Comparison of ENCODE assay signal across 17 mouse cellular contexts in the genomic region with DNA sequence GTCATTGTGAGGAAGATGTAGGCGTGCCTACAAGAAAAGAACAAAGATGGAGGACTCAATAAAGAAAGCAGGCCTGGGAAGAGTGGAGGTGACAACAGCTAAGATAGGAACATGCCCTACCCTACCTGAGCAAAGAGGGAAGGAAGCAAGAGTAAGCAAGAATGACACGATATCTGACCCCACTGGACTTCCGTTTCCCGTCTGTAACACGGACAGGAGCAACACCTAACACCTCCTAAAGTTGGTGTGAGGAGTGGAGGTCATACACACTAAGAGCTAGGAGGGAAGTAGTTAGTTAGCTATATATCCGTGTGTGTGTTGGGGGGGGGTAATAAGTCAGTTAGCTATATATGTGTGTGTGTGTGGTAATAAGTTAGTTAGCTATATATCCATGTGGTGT. TPM values are rescaled to one million over a fixed set of nuclear protein-coding genes. Genes with fewer than 3 reads are reported as not detected.
A peak's percentile ranks its signal among the peaks of the same experiment; 100 is the strongest.
DNase-seq lines count a peak whose midpoint lies in the region; ATAC-seq and TF ChIP-seq lines count a peak whose summit lies in the region.
"Had no signal": no experiment of that assay in that cellular context is flagged by ENCODE, and none has a peak within 500 bp of the region (broad histone marks: within the 10 kb centered on the region; RNA-seq: fewer than 3 reads in every experiment).

No protein-coding gene starts in this region.

- no peak for ATAC-seq in kidney, embryonic 15.5 days (replicated peaks; ENCODE audit: low FRiP score)
- ATAC-seq: midbrain, embryonic 15.5 days; Patski had no signal

- H3K36me3 ChIP-seq in kidney, embryonic 15.5 days, result no peaks in the 10 kb centered on the region
- H3K36me3 ChIP-seq in CH12.LX (replicated peaks in 1 of 2; ENCODE audit: control insufficient read depth in 1 of 2, insufficient read depth in 1 of 2, low read length in 1 of 2), result peaks cover 0 to 15% of the 10 kb centered on the region in 2 experiments
- H3K36me3 ChIP-seq: embryonic facial prominence, embryonic 12.5 days; liver, embryonic 13.5 days; midbrain, embryonic 15.5 days; neural tube, embryonic 12.5 days had no signal

- dilution Hi-C loops in CH12.LX (cut with MboI; ENCODE audit: extremely low pct_ligation_motif_present, extremely low pct_unique_long_range_greater_than_20kb, low sequenced_read_pairs), result no loop called here

- no peak overlapping the region for H3K4me2 ChIP-seq in kidney, embryonic 15.5 days
- peak overlapping the region; percentile 67; the same call in 1 of the 2 replicates for H3K4me2 ChIP-seq in CH12.LX (ENCODE audit: insufficient read depth, low read depth, poor library complexity, severe bottlenecking)
- H3K4me2 ChIP-seq: embryonic facial prominence, embryonic 12.5 days; midbrain, embryonic 15.5 days; neural tube, embryonic 12.5 days had no signal

- DNase-seq in kidney, postnatal 14 days, result no peak
- DNase-seq in CH12.LX (ENCODE audit: extremely low read depth), result no peak
- peak; percentile 44 to 57 for DNase-seq in natural killer cell, adult 2 months (ENCODE audit: low spot score in 2 of 2)
- no peak for DNase-seq in retina, embryonic 14.5 days (ENCODE audit: low spot score)
- no peak for DNase-seq in cerebellum, adult 8-10 months
- no peak for DNase-seq in layer of hippocampus, adult 11-12 months (ENCODE audit: low spot score)
- DNase-seq: cerebellum, postnatal 25 days; heart, postnatal 36 days; liver, embryonic 13.5 days; lung, postnatal 4 days; thymus, adult 18-20 months had no signal

- peaks cover 73% of the 10 kb centered on the region for H3K79me2 ChIP-seq in CH12.LX (replicated peaks; ENCODE audit: control insufficient read depth, extremely low read depth, insufficient read depth, poor library complexity, severe bottlenecking)

- no peak for TF ChIP-seq RAD21 in CH12.LX (IDR thresholded peaks at IDR 0.05; ENCODE audit: low read depth, low read length)

- in situ Hi-C loops in CH12.LX (cut with MboI; ENCODE audit: low pct_ligation_motif_present, low pct_unique_long_range_greater_than_20kb, low sequenced_read_pairs), result no loop called here

- H3K27ac ChIP-seq in kidney, embryonic 15.5 days, result peak overlapping the region; percentile 87; the same call in 1 of the 2 replicates
- peak overlapping the region; percentile 79 for H3K27ac ChIP-seq in CH12.LX (ENCODE audit: insufficient read depth, low read depth)
- H3K27ac ChIP-seq in bone marrow macrophage, adult 2 months (ENCODE audit: insufficient read depth, low read depth, low read length), result peak overlapping the region; percentile 99
- H3K27ac ChIP-seq: embryonic facial prominence, embryonic 12.5 days; liver, embryonic 13.5 days; midbrain, embryonic 15.5 days; neural tube, embryonic 12.5 days had no signal

- no peak for TF ChIP-seq CTCF in CH12.LX (conservative IDR thresholded peaks at IDR 0.05 in 1 of 2, IDR thresholded peaks at IDR 0.05 in 1 of 2; ENCODE audit: low read depth in 2 of 2, low read length in 2 of 2)
- no peak for TF ChIP-seq CTCF in bone marrow macrophage, adult 2 months (IDR thresholded peaks at IDR 0.05; ENCODE audit: low read depth, low read length)

- H3K4me1 ChIP-seq in kidney, embryonic 15.5 days, result peaks cover 56% of the 10 kb centered on the region
- peaks cover 37 to 91% of the 10 kb centered on the region in 2 experiments for H3K4me1 ChIP-seq in CH12.LX (ENCODE audit: control insufficient read depth in 1 of 2, insufficient read depth in 2 of 2)
- H3K4me1 ChIP-seq in bone marrow macrophage, adult 2 months (ENCODE audit: control insufficient read depth, insufficient read depth, low read length), result peaks cover 78% of the 10 kb centered on the region
- H3K4me1 ChIP-seq: neural tube, embryonic 12.5 days had no signal

- H3K9ac ChIP-seq in kidney, embryonic 15.5 days, result no peak overlapping the region
- no peak overlapping the region for H3K9ac ChIP-seq in CH12.LX (ENCODE audit: insufficient read depth, low read depth)
- H3K9ac ChIP-seq: embryonic facial prominence, embryonic 12.5 days; liver, embryonic 13.5 days; midbrain, embryonic 15.5 days; neural tube, embryonic 12.5 days had no signal

- H3K27me3 ChIP-seq in kidney, embryonic 15.5 days, result no peaks in the 10 kb centered on the region
- no peaks in the 10 kb centered on the region for H3K27me3 ChIP-seq in CH12.LX (replicated peaks)
- H3K27me3 ChIP-seq: embryonic facial prominence, embryonic 12.5 days; liver, embryonic 13.5 days; midbrain, embryonic 15.5 days; neural tube, embryonic 12.5 days; Patski had no signal

- TF ChIP-seq POLR2A in CH12.LX (IDR thresholded peaks at IDR 0.05; ENCODE audit: low read depth, low read length), result no peak
- TF ChIP-seq POLR2A in bone marrow macrophage, adult 2 months (IDR thresholded peaks at IDR 0.05; ENCODE audit: borderline replicate concordance, low read depth, low read length), result no peak

- WGBS in kidney, embryonic 15.5 days, result 91% methylated on average over 6 of the region's 6 CpGs

- no peak for TF ChIP-seq EP300 in CH12.LX (IDR thresholded peaks at IDR 0.05; ENCODE audit: low read length)

- H3K9me3 ChIP-seq in kidney, embryonic 15.5 days (replicated peaks), result no peaks in the 10 kb centered on the region
- H3K9me3 ChIP-seq in CH12.LX (replicated peaks; ENCODE audit: low read length), result no peaks in the 10 kb centered on the region
- H3K9me3 ChIP-seq: embryonic facial prominence, embryonic 12.5 days; liver, embryonic 13.5 days; midbrain, embryonic 15.5 days; neural tube, embryonic 12.5 days had no signal

- H3K4me3 ChIP-seq in kidney, embryonic 15.5 days (replicated peaks), result no peak overlapping the region
- H3K4me3 ChIP-seq in CH12.LX (replicated peaks in 1 of 3; ENCODE audit: low read depth in 2 of 3, low read length in 2 of 3, poor library complexity in 1 of 3), result no peak overlapping the region
- H3K4me3 ChIP-seq in bone marrow macrophage, adult 2 months (ENCODE audit: insufficient read depth, low read length), result no peak overlapping the region
- H3K4me3 ChIP-seq: embryonic facial prominence, embryonic 12.5 days; midbrain, embryonic 15.5 days; neural tube, embryonic 12.5 days had no signal

TF ChIP-seq in CH12.LX, 34 proteins besides CTCF, POLR2A, EP300 and RAD21:
- no peak for TF ChIP-seq UBTF (IDR thresholded peaks at IDR 0.05; ENCODE audit: low read depth, low read length)
- no peak for TF ChIP-seq USF1 (IDR thresholded peaks at IDR 0.05; ENCODE audit: low read depth, low read length)
- TF ChIP-seq BHLHE40 (IDR thresholded peaks at IDR 0.05; ENCODE audit: low read depth, low read length), result no peak
- TF ChIP-seq ZKSCAN1 (IDR thresholded peaks at IDR 0.05; ENCODE audit: borderline replicate concordance, low read depth, low read length), result no peak
- TF ChIP-seq MXI1 (IDR thresholded peaks at IDR 0.05; ENCODE audit: low read depth, low read length), result no peak
- TF ChIP-seq ZNF384 (IDR thresholded peaks at IDR 0.05; ENCODE audit: low read depth, low read length), result no peak
- no peak for TF ChIP-seq ELF1 (IDR thresholded peaks at IDR 0.05; ENCODE audit: low read depth, low read length)
- TF ChIP-seq MYC (IDR thresholded peaks at IDR 0.05; ENCODE audit: low read depth, low read length), result no peak
- no peak for TF ChIP-seq MAX (IDR thresholded peaks at IDR 0.05; ENCODE audit: low read length)
- TF ChIP-seq CHD1 (IDR thresholded peaks at IDR 0.05; ENCODE audit: low read depth, low read length), result no peak
- no peak for TF ChIP-seq SIN3A (IDR thresholded peaks at IDR 0.05; ENCODE audit: low read length)
- TF ChIP-seq MAFK (IDR thresholded peaks at IDR 0.05; ENCODE audit: insufficient replicate concordance, low read length), result no peak
- TF ChIP-seq IRF4 (IDR thresholded peaks at IDR 0.05; ENCODE audit: low read depth, low read length), result no peak
- no peak for TF ChIP-seq PAX5 (IDR thresholded peaks at IDR 0.05; ENCODE audit: low read length)

RNA-seq across cellular contexts. Expression of a gene that starts 47.4 kb away (rescaled TPM):
- 95.2 and 95.3 TPM in 2 replicates for polyA plus RNA-seq in kidney, embryonic 15.5 days (2015; fragmentation: Nextera tagmentation; extraction: Ambion mirVana)
- total RNA-seq in CH12.LX (2012; rRNA removed) (77.0 and 87.5 TPM in 2 replicates), CH12.LX (2014; rRNA removed) (43.1 and 49.6 TPM in 2 replicates)
- polyA plus RNA-seq in CH12.LX (2012; ENCODE audit: insufficient read length, low read depth), result 83.1 and 126 TPM in 2 replicates
- 243 and 284 TPM in 2 replicates for polyA plus RNA-seq in bone marrow macrophage, adult 2 months (2012; ENCODE audit: insufficient read depth, insufficient read length, missing spikeins)

Comparison
In these comparisons a context has a peak if more than half of its experiments do, and no peak if none do; other contexts are left out.
1. DNase-seq: peak in natural killer cell, adult 2 months (2 of 2); none in kidney, postnatal 14 days (single experiment), CH12.LX (single experiment), retina, embryonic 14.5 days (single experiment), cerebellum, adult 8-10 months (single experiment) and layer of hippocampus, adult 11-12 months (single experiment).
2. Peak in every context shown above with its lines, with median percentiles within 50 percentile points of each other: H3K27ac ChIP-seq.